Mouse (Mus musculus): ENCODE data around the gene Xrcc2. TPM values are rescaled to one million over a fixed set of nuclear protein-coding genes. Genes with fewer than 3 reads are reported as not detected.
A peak's percentile ranks its signal among the peaks of the same experiment; 100 is the strongest.
"Not testable (repeated sequence)": the region's sequence is repeated elsewhere in the genome, so short reads cannot be mapped to it uniquely, and the experiment has no call there.

Xrcc2 gene
- polyA plus RNA-seq, 1 experiment from 2014 or later: 6.1 TPM

DNA sequence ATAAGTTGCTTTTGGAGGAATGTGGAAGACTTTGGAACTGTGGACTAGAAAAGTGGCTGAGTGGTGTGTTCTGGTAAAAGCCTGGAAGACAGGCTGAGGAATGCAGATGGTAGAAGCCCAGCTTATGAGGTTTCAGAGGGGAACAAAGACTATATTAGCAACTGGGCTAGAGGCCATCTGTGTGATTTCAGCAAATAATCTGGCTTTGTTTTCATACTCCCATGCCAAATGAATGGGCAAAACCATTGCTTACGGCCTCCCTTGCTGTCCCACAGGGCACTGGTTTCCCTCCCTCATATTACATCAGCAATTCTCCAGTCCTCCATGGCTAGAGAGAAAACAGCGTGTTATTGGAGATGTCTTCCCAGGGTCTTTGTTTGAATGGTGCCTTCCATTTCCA is 17.4 kb upstream of the Xrcc2 start:
- H3K27ac ChIP-seq (replicated peaks): no peak overlapping the region
- H3K4me3 ChIP-seq: no peak overlapping the region
- 71% methylated on average over 2 of the region's 2 CpGs for WGBS

DNA sequence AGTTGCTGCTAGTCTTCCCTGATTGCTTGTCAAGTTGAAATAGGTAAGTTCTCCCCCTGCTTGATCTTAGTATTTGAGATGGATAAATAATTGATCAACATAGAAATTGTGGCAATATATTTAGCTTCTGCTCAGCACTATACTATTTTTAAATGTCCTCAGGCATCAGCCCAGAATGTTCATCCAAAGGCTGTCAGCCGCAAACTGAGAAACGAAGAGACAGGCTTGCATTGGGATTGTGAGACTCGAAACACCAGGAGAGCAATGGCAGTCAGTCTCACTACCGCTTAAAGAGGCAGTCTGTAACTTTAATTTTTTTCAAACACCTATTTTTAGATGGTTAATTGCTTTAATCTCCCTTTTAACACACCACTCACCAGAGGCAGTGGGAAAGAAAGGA is 13.8 kb upstream of the Xrcc2 start:
- Histone ChIP-seq H3K27ac (replicated peaks) (no peak overlapping the region), H3K4me2 (no peak overlapping the region), H3K27me3 (no peaks in the 10 kb centered on the region), H3K9ac (no peak overlapping the region), H3K9me3 (no peaks in the 10 kb centered on the region), H3K36me3 (no peaks in the 10 kb centered on the region), H3K4me1 (replicated peaks) (no peaks in the 10 kb centered on the region), H3K4me3 (no peak overlapping the region)
- 85% methylated on average over 4 of the region's 4 CpGs for WGBS
- no peak for ATAC-seq (ENCODE audit: low FRiP score, low read depth)

More for the DNA sequence above, 17.4 kb upstream of the Xrcc2 start:
- Histone ChIP-seq H3K9me3 (no peaks in the 10 kb centered on the region), H3K9ac (no peak overlapping the region), H3K36me3 (no peaks in the 10 kb centered on the region), H3K4me2 (no peak overlapping the region), H3K27me3 (no peaks in the 10 kb centered on the region), H3K4me1 (replicated peaks) (no peaks in the 10 kb centered on the region)
- no peak for ATAC-seq (ENCODE audit: low FRiP score, low read depth)

DNA sequence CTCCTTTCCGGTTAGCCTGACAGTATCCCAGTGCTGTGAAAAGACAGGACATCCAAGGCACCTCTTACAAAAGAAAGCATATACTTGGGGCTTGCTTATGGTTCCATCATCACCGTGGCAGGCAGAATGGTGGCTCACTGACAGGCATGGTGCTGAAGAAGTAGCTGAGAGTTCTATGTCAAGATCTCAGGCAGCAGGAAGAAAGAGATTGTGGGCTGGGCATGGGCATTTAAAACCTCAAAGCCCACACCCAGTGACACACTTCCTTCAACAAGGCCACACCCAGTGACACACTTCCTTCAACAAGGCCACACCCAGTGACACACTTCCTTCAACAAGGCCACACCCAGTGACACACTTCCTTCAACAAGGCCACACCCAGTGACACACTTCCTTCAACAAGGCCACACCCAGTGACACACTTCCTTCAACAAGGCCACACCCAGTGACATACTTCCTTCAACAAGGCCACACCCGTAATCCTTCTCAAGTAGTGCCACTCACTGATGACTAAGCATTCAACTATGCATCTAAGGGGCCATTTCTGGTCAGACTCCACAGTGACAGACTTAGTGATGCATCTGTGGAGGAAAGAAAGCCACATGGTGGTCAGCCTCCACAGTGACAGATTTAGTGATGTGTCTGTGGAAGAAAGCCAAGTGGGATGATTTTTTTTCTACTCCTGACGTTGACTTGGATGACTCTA is 7.5 kb upstream of the Xrcc2 start:
- not testable (repeated sequence) for H3K9ac ChIP-seq; H3K4me3 ChIP-seq; H3K4me2 ChIP-seq; H3K9me3 ChIP-seq; H3K4me1 ChIP-seq (replicated peaks); H3K36me3 ChIP-seq; H3K27ac ChIP-seq (replicated peaks); ATAC-seq (ENCODE audit: low FRiP score, low read depth); H3K27me3 ChIP-seq
- WGBS: 89% methylated on average over 4 of the region's 4 CpGs

DNA sequence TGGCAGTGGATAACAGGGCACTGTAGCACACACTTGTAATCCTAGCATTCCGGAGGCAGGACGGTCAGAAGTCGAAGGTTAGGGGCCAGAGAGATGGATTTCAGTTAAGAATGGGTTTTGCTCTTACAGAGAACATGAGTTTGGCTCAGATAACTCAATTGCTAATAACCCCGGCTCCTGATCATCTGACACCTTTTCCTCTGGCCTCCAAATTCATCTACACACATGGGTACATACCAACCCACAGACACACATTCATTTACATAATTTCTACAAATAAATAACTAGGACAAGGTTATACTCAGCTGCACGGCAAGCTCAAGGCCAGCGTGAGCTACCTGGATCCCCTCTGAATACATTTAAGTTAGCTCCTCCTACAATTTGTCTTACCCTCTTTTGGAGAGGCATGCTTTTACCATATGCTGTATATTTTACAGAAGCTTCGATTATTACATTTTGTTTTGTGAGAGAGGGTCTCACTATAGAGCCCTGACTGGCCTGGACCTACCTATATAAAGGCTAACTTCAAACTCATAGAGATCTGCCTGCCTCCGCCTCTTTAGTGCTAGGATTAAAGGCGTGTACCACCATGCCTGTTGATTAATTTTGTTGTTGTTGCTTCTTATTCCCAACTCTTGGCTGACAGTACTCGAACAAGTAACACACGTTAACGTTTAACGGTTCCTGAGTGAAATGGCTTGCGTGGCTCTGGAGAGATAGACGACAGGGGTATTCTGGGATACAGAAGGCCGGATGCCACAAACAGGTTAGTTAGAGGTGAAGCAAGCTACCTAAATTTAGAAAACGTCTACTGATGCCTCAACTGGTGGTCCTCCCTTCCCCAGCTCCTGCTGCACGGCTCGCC is 691 bp downstream of the Xrcc2 start:
- Histone ChIP-seq H3K27me3 (no peaks in the 10 kb centered on the region), H3K36me3 (0 out of 2 replicates have a peak, but pooled peaks cover 5% of the 10 kb centered on the region), H3K9ac (peak overlapping the region; percentile 75), H3K4me3 (peak overlapping the region; percentile 92), H3K4me1 (replicated peaks) (peaks cover 16% of the 10 kb centered on the region), H3K27ac (replicated peaks) (peak overlapping the region; percentile 74), H3K9me3 (no peaks in the 10 kb centered on the region), H3K4me2 (peak overlapping the region; percentile 72)
- ATAC-seq (ENCODE audit: low FRiP score, low read depth): peak; percentile 20; the same call in 1 of the 2 replicates
- WGBS: 24% methylated on average over 19 of the region's 19 CpGs

DNA sequence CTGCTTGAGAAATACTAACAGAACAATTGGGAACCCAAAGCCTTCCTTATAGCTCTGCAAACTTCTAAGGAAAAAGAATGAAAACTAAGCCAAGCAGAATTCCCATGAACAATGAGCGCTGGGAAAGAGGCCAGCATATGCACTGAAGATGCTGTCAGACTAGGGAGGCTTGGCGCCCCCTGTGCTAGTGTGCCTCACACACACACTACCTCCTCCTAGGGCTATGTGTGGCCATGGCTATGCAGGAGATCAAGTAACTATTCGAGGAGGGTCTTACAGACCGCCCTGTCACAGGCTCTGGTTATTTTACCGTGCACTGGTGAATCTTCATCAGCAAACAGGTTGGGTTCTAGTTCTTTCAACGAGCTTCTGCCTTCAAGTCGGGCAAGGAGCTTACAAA is 7.7 kb downstream of the Xrcc2 start:
- no peaks in the 10 kb centered on the region for H3K27me3 ChIP-seq
- no peak overlapping the region for H3K9ac ChIP-seq
- H3K27ac ChIP-seq (replicated peaks): no peak overlapping the region
- no peak overlapping the region for H3K4me2 ChIP-seq
- ATAC-seq (ENCODE audit: low FRiP score, low read depth): no peak
- 0 out of 2 replicates have a peak, but pooled peaks cover 5% of the 10 kb centered on the region for H3K36me3 ChIP-seq
- no peaks in the 10 kb centered on the region for H3K4me1 ChIP-seq (replicated peaks)
- H3K4me3 ChIP-seq: no peak overlapping the region
- 83% methylated on average over 7 of the region's 7 CpGs for WGBS
- H3K9me3 ChIP-seq: no peaks in the 10 kb centered on the region

DNA sequence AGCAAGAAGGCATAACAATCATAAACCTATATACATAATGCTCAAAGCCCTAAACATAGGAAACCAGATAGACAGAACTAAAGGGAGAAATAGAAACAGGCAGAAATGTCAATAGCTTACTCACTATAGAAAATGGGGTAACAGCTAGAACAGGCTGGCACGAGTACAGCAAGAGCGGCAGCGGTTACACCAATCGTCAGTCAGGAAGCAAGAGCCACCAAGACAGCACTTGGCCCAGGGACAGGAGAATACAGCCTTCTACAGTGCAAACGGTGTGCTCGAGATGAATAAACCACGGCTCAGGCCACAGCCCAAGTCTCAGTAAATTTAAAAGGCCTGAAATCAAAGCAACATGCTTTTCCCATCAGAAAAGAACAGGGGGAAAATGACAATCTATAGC is 9.4 kb downstream of the Xrcc2 start:
- H3K9me3 ChIP-seq: no peaks in the 10 kb centered on the region
- H3K27me3 ChIP-seq: no peaks in the 10 kb centered on the region
- no peak for ATAC-seq (ENCODE audit: low FRiP score, low read depth)
- H3K9ac ChIP-seq: no peak overlapping the region
- H3K4me1 ChIP-seq (replicated peaks): no peaks in the 10 kb centered on the region
- 75% methylated on average over 7 of the region's 7 CpGs for WGBS
- no peak overlapping the region for H3K4me3 ChIP-seq
- no peak overlapping the region for H3K4me2 ChIP-seq
- H3K27ac ChIP-seq (replicated peaks): no peak overlapping the region
- H3K36me3 ChIP-seq: no peaks in the 10 kb centered on the region

DNA sequence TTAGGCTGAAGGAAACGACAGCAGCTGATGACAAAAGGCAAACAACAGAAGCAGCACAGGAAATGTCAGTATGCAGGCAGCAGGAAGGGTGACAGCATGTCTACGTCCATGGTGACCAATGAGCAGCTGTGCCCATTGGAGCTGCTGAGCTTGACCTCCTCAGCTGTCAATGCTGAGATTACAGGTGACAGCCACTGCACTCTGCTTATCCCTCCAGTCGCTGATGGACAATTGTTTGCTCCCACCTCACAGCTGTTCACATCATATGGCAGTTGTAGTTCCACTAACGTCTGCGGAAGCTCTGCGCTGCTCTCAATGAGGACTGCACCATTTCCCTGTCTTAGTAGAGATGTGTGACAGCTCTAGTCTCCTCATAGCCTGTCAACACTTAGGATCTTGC is 9.8 kb downstream of the Xrcc2 start:
- no peak overlapping the region for H3K4me2 ChIP-seq
- H3K9me3 ChIP-seq: no peaks in the 10 kb centered on the region
- no peak overlapping the region for H3K4me3 ChIP-seq
- H3K4me1 ChIP-seq (replicated peaks): no peaks in the 10 kb centered on the region
- H3K36me3 ChIP-seq: no peaks in the 10 kb centered on the region
- H3K27me3 ChIP-seq: no peaks in the 10 kb centered on the region
- H3K9ac ChIP-seq: no peak overlapping the region
- 76% methylated on average over 6 of the region's 6 CpGs for WGBS
- no peak overlapping the region for H3K27ac ChIP-seq (replicated peaks)
- no peak for ATAC-seq (ENCODE audit: low FRiP score, low read depth)

DNA sequence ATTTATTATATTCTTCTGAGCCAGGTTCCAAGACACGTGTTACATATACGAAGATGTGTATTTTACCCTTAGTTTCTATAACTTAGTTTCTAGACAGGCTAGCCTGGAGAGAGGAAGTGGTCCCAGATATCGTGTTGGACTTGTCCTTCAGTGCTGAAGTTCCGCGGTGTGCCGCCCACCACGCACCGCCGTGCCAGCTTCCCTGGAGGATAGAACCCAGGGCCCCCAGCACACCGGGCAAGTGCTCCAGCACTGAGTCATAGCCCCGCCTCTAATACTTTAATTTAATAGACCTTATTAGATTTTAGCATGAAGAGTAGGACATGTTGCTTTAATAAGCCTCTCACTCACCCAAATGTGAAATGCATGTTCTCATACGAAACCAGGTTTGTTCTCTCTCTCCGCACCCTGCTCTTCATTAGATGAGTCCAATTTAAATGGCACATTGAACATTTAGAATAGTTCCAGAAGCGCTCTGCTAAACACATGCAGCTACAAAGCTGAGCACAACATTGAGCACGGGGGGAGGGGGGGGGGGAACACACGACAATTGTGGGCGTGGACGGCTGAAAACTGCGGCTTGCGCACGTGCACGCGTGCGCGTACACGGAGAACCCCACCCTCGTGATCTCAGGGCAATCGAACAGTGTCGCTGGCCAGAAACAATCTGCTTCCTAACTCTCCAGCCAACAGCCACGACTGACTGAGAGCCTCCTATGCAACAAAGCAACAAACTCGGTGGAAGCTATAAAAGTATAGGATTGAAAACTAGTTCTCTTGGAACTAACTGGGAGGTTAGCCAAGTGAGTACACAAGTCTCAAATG is 33.7 kb downstream of the Xrcc2 start:
- Histone ChIP-seq H3K4me3 (no peak overlapping the region), H3K27me3 (no peaks in the 10 kb centered on the region), H3K9me3 (no peaks in the 10 kb centered on the region), H3K27ac (replicated peaks) (no peak overlapping the region), H3K4me2 (no peak overlapping the region), H3K36me3 (no peaks in the 10 kb centered on the region), H3K9ac (no peak overlapping the region), H3K4me1 (replicated peaks) (no peaks in the 10 kb centered on the region)
- 93% methylated on average over 31 of the region's 31 CpGs for WGBS
- no peak for ATAC-seq (ENCODE audit: low FRiP score, low read depth)

DNA sequence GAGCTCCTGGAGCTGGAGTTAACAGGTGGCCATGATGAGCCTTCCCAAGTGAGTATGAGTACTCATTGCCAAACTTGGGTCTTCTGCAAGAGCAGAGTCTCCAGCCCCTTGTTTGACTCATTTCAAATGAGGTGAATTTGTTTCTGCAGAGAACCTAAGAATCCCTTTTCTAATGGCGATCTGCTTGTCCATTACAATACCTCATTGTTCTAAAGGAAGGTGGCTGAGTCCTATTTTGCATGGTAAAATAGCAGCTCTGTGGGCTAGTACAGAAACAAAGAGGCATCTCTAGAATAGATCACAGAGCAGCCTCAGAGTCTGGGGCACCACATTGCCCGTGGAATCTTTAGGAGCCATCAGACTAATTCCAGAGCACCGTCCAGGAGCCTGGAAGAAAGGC is 34.6 kb downstream of the Xrcc2 start:
- ATAC-seq (ENCODE audit: low FRiP score, low read depth): no peak
- Histone ChIP-seq H3K4me2 (no peak overlapping the region), H3K4me1 (replicated peaks) (peaks cover 6% of the 10 kb centered on the region), H3K9ac (no peak overlapping the region), H3K27me3 (no peaks in the 10 kb centered on the region), H3K27ac (replicated peaks) (no peak overlapping the region), H3K4me3 (no peak overlapping the region), H3K36me3 (no peaks in the 10 kb centered on the region), H3K9me3 (no peaks in the 10 kb centered on the region)
- 54% methylated on average over 3 of the region's 3 CpGs for WGBS

DNA sequence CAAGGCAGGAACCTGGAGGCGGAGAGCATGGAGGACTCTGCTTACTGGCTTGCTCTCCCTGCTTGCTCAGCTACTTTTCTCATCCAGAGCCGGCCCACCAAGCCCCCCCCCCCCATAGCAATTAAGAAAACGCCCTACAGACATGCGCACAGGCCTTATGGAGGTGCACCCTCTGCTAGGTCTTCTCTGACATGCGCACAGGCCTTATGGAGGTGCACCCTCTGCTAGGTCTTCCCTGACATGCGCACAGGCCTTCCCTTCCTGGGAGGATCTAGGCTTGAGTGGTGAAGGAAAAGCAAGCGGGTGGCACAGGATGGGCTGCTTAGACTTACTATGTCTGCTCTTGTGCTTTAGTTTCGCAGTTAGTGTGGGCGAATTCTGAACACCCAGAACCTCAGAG is 37.3 kb downstream of the Xrcc2 start:
- no peaks in the 10 kb centered on the region for H3K36me3 ChIP-seq
- H3K9me3 ChIP-seq: no peaks in the 10 kb centered on the region
- H3K4me3 ChIP-seq: no peak overlapping the region
- no peak overlapping the region for H3K4me2 ChIP-seq
- H3K27ac ChIP-seq (replicated peaks): no peak overlapping the region
- no peak overlapping the region for H3K9ac ChIP-seq
- 89% methylated on average over 9 of the region's 9 CpGs for WGBS
- H3K27me3 ChIP-seq: no peaks in the 10 kb centered on the region
- peaks cover 8% of the 10 kb centered on the region for H3K4me1 ChIP-seq (replicated peaks)
- ATAC-seq (ENCODE audit: low FRiP score, low read depth): no peak

DNA sequence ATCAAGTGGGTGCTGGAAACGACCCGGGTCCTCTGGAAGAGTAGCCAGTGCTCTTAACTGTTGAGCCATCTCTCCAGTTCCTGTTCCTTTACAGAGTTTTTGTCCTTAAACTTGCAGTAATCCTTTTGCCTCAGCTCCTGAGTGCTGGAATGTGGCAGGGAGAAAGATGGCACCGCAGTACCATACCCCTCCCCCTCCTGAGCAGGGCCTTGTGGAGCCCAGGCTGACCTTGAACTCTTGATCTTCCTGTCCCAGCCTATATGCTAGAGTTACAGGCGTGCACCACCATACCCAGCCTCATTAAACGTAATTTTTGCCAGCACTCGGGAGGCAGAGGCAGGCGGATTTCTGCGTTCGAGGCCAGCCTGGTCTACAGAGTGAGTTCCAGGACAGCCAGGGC is 38.9 kb downstream of the Xrcc2 start:
- Histone ChIP-seq H3K4me3 (no peak overlapping the region), H3K4me2 (no peak overlapping the region), H3K36me3 (no peaks in the 10 kb centered on the region), H3K27ac (replicated peaks) (no peak overlapping the region), H3K9me3 (no peaks in the 10 kb centered on the region), H3K27me3 (no peaks in the 10 kb centered on the region), H3K9ac (no peak overlapping the region), H3K4me1 (replicated peaks) (peaks cover 8% of the 10 kb centered on the region)
- ATAC-seq (ENCODE audit: low FRiP score, low read depth): no peak
- WGBS: 89% methylated on average over 9 of the region's 9 CpGs

DNA sequence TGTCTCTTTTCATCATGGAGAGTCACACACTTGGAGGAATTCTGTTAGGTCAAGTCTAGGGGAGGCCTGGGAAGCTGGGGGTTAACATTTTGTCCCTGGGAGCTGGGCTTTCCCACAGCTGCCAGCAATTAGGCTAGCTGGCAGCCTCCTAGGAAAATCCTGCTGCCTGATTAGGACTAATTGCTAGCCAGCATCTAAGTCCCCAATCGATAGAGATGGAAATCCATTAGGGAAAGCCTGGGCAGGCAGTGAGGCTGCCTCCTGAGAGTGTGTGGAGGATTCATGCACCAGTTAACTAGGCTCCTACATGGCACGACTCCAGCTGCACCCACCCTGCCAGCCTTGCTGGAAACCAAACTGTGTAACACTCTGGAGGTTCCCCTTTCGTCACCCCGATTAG is 39.5 kb downstream of the Xrcc2 start:
- H3K4me1 ChIP-seq (replicated peaks): peaks cover 8% of the 10 kb centered on the region
- no peak overlapping the region for H3K4me2 ChIP-seq
- H3K27me3 ChIP-seq: no peaks in the 10 kb centered on the region
- 40% methylated on average over 4 of the region's 4 CpGs for WGBS
- H3K4me3 ChIP-seq: no peak overlapping the region
- H3K36me3 ChIP-seq: no peaks in the 10 kb centered on the region
- H3K27ac ChIP-seq (replicated peaks): no peak overlapping the region
- no peak overlapping the region for H3K9ac ChIP-seq
- ATAC-seq (ENCODE audit: low FRiP score, low read depth): no peak
- no peaks in the 10 kb centered on the region for H3K9me3 ChIP-seq

Measured in hindbrain, embryonic 15.5 days (tissue).